Mouse (Mus musculus) telencephalon, adult 2 months (tissue): ENCODE measurements around the gene Aplf.
"Not testable (repeated sequence)": the region's sequence is repeated elsewhere in the genome, so short reads cannot be mapped to it uniquely, and the experiment has no call there.

ENCODE experiments used
- DNase-seq: peaks from one replicate; pipeline ENCODE4 v3.0.0-alpha.2; 2011; ENCODE audit warnings: low read depth, low spot score

The Aplf gene

GRCm38 (mm10) chr6:87628936-87629335, 43.1 kb downstream of the Aplf start:
- not testable (repeated sequence) for DNase-seq

GRCm38 (mm10) chr6:87623151-87623550, 48.8 kb downstream of the Aplf start:
- DNase-seq, result no peak

GRCm38 (mm10) chr6:87621281-87621680, 50.7 kb downstream of the Aplf start:
- no peak for DNase-seq

GRCm38 (mm10) chr6:87618021-87618420, 54.0 kb downstream of the Aplf start:
- no peak for DNase-seq

- no peak for DNase-seq
Observed at GRCm38 (mm10) chr6:87615696-87616083, 56.3 kb downstream of the Aplf start.

- DNase-seq, result no peak
Observed at GRCm38 (mm10) chr6:87614794-87615695, 56.9 kb downstream of the Aplf start.

- DNase-seq, result no peak
Observed at GRCm38 (mm10) chr6:87599825-87600224, 72.2 kb downstream of the Aplf start.

- no peak for DNase-seq
Observed at GRCm38 (mm10) chr6:87597116-87597833, 74.7 kb downstream of the Aplf start.

GRCm38 (mm10) chr6:87594188-87594587, 77.8 kb downstream of the Aplf start:
- DNase-seq, result no peak

- no peak for DNase-seq
Observed at GRCm38 (mm10) chr6:87590394-87591281, 81.4 kb downstream of the Aplf start, which contains the start of gene Prokr1. TSS of gene Prokr1 (minus strand) at chr6:87590743.

- DNase-seq, result no peak
Observed at GRCm38 (mm10) chr6:87589718-87590393, 82.1 kb downstream of the Aplf start.

GRCm38 (mm10) chr6:87583991-87584390, 88.0 kb downstream of the Aplf start:
- no peak for DNase-seq

- DNase-seq, result no peak
Observed at GRCm38 (mm10) chr6:87583183-87583611, 88.8 kb downstream of the Aplf start.

- DNase-seq, result no peak
Observed at GRCm38 (mm10) chr6:87582456-87582855, 89.5 kb downstream of the Aplf start.

GRCm38 (mm10) chr6:87581581-87581980, 90.4 kb downstream of the Aplf start:
- DNase-seq, result no peak

- DNase-seq, result no peak
Observed at GRCm38 (mm10) chr6:87581071-87581470, 90.9 kb downstream of the Aplf start.
